Mouse (Mus musculus) T-helper 17 cell (primary cell): ENCODE data around the gene Wdr81.

Experiments
- in situ Hi-C, 2 experiments: fragments of 300-600 bp; cut with MboI, MseI; formaldehyde crosslinking; loops; 1 replicate in 1 of 2; 2 replicates in 1 of 2; pipeline ENCODE4 v1.15.1; 2025; ENCODE audit warnings: high pct_unique_total_duplicates in 2 of 2

Wdr81 gene

GRCm38 (mm10) chr11:75439363-75439762 is 15.2 kb downstream of the Wdr81 start, which contains the start of gene Serpinf2:
Gene Serpinf2 (minus strand): TSS chr11:75439591.
- in situ Hi-C loops: loop anchor here in 1 of 2 experiments (10.0 kb wide), 1 partner anchor 905 kb away; no protein-coding TSS in a partner anchor

- in situ Hi-C loops: loop anchor here in 1 of 2 experiments (10.0 kb wide), 1 partner anchor 904 kb away; no protein-coding TSS in a partner anchor
Observed at GRCm38 (mm10) chr11:75438804-75439203, 15.7 kb downstream of the Wdr81 start.

- in situ Hi-C loops: loop anchor here in 1 of 2 experiments (10.0 kb wide), 1 partner anchor 903 kb away; no protein-coding TSS in a partner anchor
Observed at GRCm38 (mm10) chr11:75438194-75438593, 16.3 kb downstream of the Wdr81 start.

GRCm38 (mm10) chr11:75434138-75434537 is 20.4 kb downstream of the Wdr81 start:
- in situ Hi-C loops: loop anchor here in 1 of 2 experiments (10.0 kb wide), 1 partner anchor 899 kb away; no protein-coding TSS in a partner anchor

- in situ Hi-C loops: loop anchor here in 1 of 2 experiments (10.0 kb wide), 1 partner anchor 897 kb away; no protein-coding TSS in a partner anchor
Observed at GRCm38 (mm10) chr11:75431307-75431706, 23.2 kb downstream of the Wdr81 start.

- in situ Hi-C loops: no loop called here
Observed at GRCm38 (mm10) chr11:75429019-75429705, 25.4 kb downstream of the Wdr81 start.

- in situ Hi-C loops: no loop called here
Observed at GRCm38 (mm10) chr11:75424459-75424858, 30.1 kb downstream of the Wdr81 start.

GRCm38 (mm10) chr11:75424033-75424432 is 30.5 kb downstream of the Wdr81 start:
- in situ Hi-C loops: no loop called here

- in situ Hi-C loops: no loop called here
Observed at GRCm38 (mm10) chr11:75423091-75423490, 31.4 kb downstream of the Wdr81 start.

- in situ Hi-C loops: no loop called here
Observed at GRCm38 (mm10) chr11:75422013-75422792, 32.3 kb downstream of the Wdr81 start, which contains the start of gene Serpinf1. Gene Serpinf1 (minus strand): TSS chr11:75422701.

- in situ Hi-C loops: no loop called here
Observed at GRCm38 (mm10) chr11:75421375-75422012, 33.0 kb downstream of the Wdr81 start.

GRCm38 (mm10) chr11:75420810-75421374 is 33.6 kb downstream of the Wdr81 start:
- in situ Hi-C loops: no loop called here

GRCm38 (mm10) chr11:75420037-75420436 is 34.5 kb downstream of the Wdr81 start:
- in situ Hi-C loops: no loop called here

- in situ Hi-C loops: no loop called here
Observed at GRCm38 (mm10) chr11:75415994-75416393, 38.5 kb downstream of the Wdr81 start.

GRCm38 (mm10) chr11:75415096-75415495 is 39.4 kb downstream of the Wdr81 start:
- in situ Hi-C loops: no loop called here

GRCm38 (mm10) chr11:75410591-75410990 is 43.9 kb downstream of the Wdr81 start:
- in situ Hi-C loops: no loop called here

- in situ Hi-C loops: no loop called here
Observed at GRCm38 (mm10) chr11:75409679-75410575, 44.6 kb downstream of the Wdr81 start.

- in situ Hi-C loops: no loop called here
Observed at GRCm38 (mm10) chr11:75406865-75407264, 47.7 kb downstream of the Wdr81 start.

- in situ Hi-C loops: no loop called here
Observed at GRCm38 (mm10) chr11:75406104-75406503, 48.4 kb downstream of the Wdr81 start.

GRCm38 (mm10) chr11:75404801-75405200 is 49.7 kb downstream of the Wdr81 start:
- in situ Hi-C loops: no loop called here
